Mouse (Mus musculus): Measurements from ENCODE around the gene Fam53b. TPM values are rescaled to one million over a fixed set of nuclear protein-coding genes. Genes with fewer than 3 reads are reported as not detected.

The Fam53b gene
- polyA plus RNA-seq, 1 experiment from 2014 or later: 13.6 TPM

DNA sequence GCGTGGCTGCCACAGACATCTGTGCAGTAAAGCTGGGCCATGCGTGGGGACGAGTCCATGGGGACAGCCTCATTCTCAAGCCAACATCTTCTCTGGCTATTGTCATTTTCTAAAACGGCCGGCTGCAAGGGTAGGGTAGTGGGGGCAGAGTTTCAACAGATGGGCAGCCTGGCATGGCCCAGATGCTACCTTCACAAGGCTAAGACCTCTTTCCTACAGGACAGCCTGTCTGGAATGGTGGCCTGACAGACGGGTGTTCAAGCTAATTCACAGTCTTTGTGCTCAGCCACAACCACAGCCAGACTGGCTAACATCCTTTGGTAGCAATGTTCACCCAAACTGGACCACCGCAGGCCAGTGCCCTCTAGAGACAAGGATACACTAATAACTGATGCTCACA, 83.2 kb downstream of the Fam53b start:
- Histone ChIP-seq H3K4me2 (ENCODE audit: low read length) (no peak overlapping the region), H3K4me3 (ENCODE audit: low read depth, low read length) (no peak overlapping the region), H3K9ac (ENCODE audit: low read depth, low read length) (no peak overlapping the region), H3K4me1 (ENCODE audit: control insufficient read depth, insufficient read depth, low read length) (peaks cover 28% of the 10 kb centered on the region), H3K9me3 (replicated peaks; ENCODE audit: control insufficient read depth, low read length, poor library complexity, severe bottlenecking) (no peaks in the 10 kb centered on the region), H3K27me3 (ENCODE audit: control insufficient read depth, insufficient read depth, low read depth, low read length) (no peaks in the 10 kb centered on the region), H3K36me3 (ENCODE audit: control insufficient read depth, insufficient read depth, low read length) (no peaks in the 10 kb centered on the region), H3K27ac (ENCODE audit: low read length) (peak overlapping the region; percentile 61)
- ATAC-seq: no peak
- 58% methylated on average over 7 of the region's 7 CpGs for WGBS

DNA sequence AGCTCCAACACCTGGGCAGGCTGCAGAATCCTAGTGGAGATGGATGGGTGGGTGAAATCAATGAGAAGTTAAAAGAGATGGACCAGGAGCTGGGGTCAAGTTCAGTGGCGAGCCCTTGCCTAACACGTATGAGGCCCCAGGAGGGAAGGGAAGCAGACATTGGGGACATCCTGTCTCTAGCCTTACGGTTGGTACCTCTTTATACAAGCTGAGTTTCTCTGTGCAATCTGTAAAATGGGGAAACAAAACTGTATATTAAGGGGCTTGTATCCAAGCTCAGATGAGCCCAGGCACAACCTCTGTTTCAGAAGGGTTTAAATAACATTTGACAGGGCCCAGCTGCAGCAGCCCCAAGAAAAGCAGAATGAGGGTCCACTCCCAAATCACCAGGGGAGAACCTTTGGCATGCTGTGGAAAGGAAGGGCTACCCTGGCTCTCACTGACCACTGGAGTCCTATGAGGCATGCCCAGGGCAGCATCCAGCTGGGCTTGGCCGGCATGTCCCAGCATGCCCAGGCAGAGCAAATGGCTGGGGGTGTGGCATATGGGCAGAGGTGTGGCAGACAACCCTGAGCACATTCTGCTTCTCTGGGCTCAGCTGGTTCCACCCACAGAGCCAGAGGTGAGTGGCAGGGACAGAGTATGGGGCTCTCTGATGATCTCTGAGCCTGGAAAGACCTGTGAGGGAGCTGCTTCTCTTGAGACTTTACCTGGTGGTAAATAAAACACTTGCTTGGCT, 84.4 kb downstream of the Fam53b start:
- Histone ChIP-seq H3K9me3 (replicated peaks; ENCODE audit: control insufficient read depth, low read length, poor library complexity, severe bottlenecking) (no peaks in the 10 kb centered on the region), H3K27ac (ENCODE audit: low read length) (no peak overlapping the region), H3K9ac (ENCODE audit: low read depth, low read length) (no peak overlapping the region), H3K4me3 (ENCODE audit: low read depth, low read length) (no peak overlapping the region), H3K27me3 (ENCODE audit: control insufficient read depth, insufficient read depth, low read depth, low read length) (no peaks in the 10 kb centered on the region), H3K36me3 (ENCODE audit: control insufficient read depth, insufficient read depth, low read length) (no peaks in the 10 kb centered on the region), H3K4me2 (ENCODE audit: low read length) (no peak overlapping the region), H3K4me1 (ENCODE audit: control insufficient read depth, insufficient read depth, low read length) (peaks cover 27% of the 10 kb centered on the region)
- 87% methylated on average over 4 of the region's 4 CpGs for WGBS
- ATAC-seq: no peak

DNA sequence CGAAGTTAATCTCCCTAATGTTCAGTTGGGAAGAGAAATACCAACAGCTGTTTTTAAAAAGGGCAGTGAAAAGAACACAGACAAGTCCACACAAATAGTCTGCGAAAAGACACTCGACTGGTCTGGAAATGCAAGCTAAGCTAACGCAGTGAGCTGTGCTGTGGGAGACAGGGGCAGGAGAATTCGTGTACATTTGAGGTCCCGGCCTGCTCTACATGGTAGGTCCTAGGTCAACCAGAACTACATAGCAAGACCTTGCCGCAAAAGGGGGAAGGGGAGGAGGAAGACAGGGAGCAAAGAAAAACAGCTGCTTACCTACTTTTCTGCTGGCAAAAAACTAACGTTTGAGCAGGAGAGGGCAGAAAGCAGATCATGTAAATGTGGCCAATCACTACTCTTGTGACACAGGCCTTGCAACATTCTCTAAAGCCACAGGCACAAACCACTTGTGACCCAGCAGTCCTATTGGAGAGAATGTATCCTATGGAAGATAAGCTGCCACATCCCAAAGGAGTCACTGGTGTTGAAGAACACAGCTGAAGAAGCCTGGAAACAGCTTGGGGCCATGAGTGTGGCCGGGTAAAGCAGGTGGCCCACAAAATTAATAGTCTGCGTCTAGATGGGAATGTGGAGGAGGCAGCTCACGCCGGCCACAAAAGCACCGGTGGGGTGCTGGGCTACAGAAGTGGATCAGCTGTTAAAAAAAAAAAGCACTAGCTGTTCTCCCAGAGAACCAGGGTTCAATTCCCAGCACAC, 87.4 kb downstream of the Fam53b start:
- Histone ChIP-seq H3K4me3 (ENCODE audit: low read depth, low read length) (no peak overlapping the region), H3K27me3 (ENCODE audit: control insufficient read depth, insufficient read depth, low read depth, low read length) (no peaks in the 10 kb centered on the region), H3K4me2 (ENCODE audit: low read length) (no peak overlapping the region), H3K9me3 (replicated peaks; ENCODE audit: control insufficient read depth, low read length, poor library complexity, severe bottlenecking) (no peaks in the 10 kb centered on the region), H3K27ac (ENCODE audit: low read length) (no peak overlapping the region), H3K9ac (ENCODE audit: low read depth, low read length) (no peak overlapping the region), H3K36me3 (ENCODE audit: control insufficient read depth, insufficient read depth, low read length) (no peaks in the 10 kb centered on the region), H3K4me1 (ENCODE audit: control insufficient read depth, insufficient read depth, low read length) (peaks cover 2% of the 10 kb centered on the region; the same call in 1 of the 2 replicates)
- WGBS: 66% methylated on average over 13 of the region's 13 CpGs
- no peak for ATAC-seq

DNA sequence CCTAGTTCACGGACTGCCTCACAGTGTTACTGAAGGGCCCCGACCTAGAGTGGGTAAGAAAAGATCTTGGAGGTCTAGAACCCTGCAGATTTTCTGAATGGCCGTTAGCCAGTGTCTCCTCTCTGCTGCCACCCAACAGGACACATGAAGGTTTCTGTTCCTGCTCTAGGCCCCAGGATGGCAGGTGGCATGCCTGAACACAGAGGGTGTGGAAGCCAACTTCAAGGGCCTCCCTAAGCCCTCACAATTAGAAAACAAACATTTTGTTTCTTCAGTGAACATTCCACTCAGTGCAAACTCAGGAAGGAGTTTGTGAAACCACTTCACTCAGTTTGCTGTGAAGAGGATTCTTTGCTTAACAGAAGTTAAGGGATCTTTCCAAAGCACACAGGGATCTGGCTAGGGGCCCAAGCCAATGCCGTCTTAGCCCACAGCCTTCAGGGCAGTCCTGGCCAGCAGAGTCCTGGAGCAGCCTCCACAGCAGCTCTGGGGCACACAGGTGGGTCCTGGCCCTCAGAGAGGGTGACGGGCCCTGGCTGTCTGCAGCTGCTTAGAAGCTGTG, 89.1 kb downstream of the Fam53b start:
- Histone ChIP-seq H3K4me3 (ENCODE audit: low read depth, low read length) (no peak overlapping the region), H3K9ac (ENCODE audit: low read depth, low read length) (no peak overlapping the region), H3K4me1 (ENCODE audit: control insufficient read depth, insufficient read depth, low read length) (no peaks in the 10 kb centered on the region; the same call in 1 of the 2 replicates), H3K4me2 (ENCODE audit: low read length) (no peak overlapping the region), H3K9me3 (replicated peaks; ENCODE audit: control insufficient read depth, low read length, poor library complexity, severe bottlenecking) (no peaks in the 10 kb centered on the region), H3K36me3 (ENCODE audit: control insufficient read depth, insufficient read depth, low read length) (no peaks in the 10 kb centered on the region), H3K27ac (ENCODE audit: low read length) (no peak overlapping the region), H3K27me3 (ENCODE audit: control insufficient read depth, insufficient read depth, low read depth, low read length) (no peaks in the 10 kb centered on the region)
- no peak for ATAC-seq
- WGBS: 88% methylated on average over 5 of the region's 5 CpGs

DNA sequence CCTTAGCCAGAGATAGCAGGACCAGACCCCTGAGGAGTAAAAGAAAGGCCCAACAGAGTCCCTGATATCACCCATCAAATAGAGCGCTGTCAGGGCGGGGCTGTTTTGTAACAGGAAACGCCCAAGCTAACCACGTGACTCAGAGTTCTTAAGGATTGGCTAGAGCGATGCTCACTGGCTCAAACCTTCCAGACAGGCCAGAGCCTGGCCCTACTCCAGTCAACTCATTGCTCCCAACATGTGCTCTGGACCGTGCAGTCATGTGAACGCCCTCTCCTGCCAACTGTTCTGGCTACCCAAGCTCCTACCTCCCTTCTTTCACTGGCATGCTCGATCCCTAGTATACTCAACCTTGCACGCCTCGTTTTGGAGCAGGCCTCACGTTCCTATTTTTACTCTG, 89.8 kb downstream of the Fam53b start:
- ATAC-seq: no peak
- no peaks in the 10 kb centered on the region for H3K36me3 ChIP-seq (ENCODE audit: control insufficient read depth, insufficient read depth, low read length)
- H3K4me3 ChIP-seq (ENCODE audit: low read depth, low read length): no peak overlapping the region
- H3K27me3 ChIP-seq (ENCODE audit: control insufficient read depth, insufficient read depth, low read depth, low read length): no peaks in the 10 kb centered on the region
- 94% methylated on average over 11 of the region's 11 CpGs for WGBS
- H3K4me2 ChIP-seq (ENCODE audit: low read length): no peak overlapping the region
- no peak overlapping the region for H3K27ac ChIP-seq (ENCODE audit: low read length)
- no peaks in the 10 kb centered on the region for H3K9me3 ChIP-seq (replicated peaks; ENCODE audit: control insufficient read depth, low read length, poor library complexity, severe bottlenecking)
- H3K9ac ChIP-seq (ENCODE audit: low read depth, low read length): no peak overlapping the region
- H3K4me1 ChIP-seq (ENCODE audit: control insufficient read depth, insufficient read depth, low read length): no peaks in the 10 kb centered on the region; the same call in 1 of the 2 replicates

DNA sequence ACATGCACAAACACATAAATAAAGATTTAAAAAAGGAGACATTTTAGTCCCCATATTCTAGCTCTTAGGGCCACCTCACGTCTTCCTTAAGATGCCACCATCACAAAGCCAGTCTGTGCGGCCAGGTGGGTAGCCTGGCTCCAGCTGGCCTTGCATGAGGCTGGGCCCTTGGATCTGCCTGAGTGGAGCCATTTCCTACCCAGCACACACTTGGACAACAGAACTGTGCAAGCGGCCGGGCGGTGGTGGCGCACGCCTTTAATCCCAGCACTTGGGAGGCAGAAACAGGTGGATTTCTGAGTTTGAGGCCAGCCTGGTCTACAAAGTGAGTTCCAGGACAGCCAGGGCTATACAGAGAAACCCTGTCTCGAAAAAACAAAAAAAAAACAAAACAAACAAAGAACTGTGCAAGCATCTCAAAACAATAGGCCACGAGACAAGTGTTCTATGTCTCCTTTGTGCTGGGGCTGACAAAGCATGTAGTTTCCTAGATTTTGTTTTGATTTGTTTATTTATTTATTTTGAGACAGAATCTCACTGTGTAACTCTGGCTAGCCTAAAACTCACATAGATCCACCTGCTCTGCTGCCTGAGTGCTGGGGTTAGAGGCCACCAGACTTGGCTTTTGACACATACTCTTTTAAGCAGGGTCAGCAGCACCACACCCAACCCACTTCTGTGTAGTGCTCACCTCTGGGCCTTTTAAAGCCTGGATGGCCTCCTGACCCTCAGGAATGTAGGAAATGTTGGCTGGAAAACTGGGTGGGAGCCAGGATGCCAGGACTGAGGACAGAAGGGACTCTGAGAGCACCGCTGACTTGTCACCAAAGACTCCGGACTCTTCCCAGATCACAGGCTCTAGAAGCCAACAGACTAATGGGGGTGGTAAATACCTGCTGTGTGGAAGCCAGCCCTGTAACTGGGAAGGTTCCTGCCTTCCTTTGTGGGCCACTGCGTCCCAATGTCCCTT, 91.0 kb downstream of the Fam53b start:
- Histone ChIP-seq H3K4me2 (ENCODE audit: low read length) (no peak overlapping the region), H3K27ac (ENCODE audit: low read length) (no peak overlapping the region), H3K9ac (ENCODE audit: low read depth, low read length) (no peak overlapping the region), H3K4me1 (ENCODE audit: control insufficient read depth, insufficient read depth, low read length) (no peaks in the 10 kb centered on the region; the same call in 1 of the 2 replicates), H3K4me3 (ENCODE audit: low read depth, low read length) (no peak overlapping the region), H3K9me3 (replicated peaks; ENCODE audit: control insufficient read depth, low read length, poor library complexity, severe bottlenecking) (no peaks in the 10 kb centered on the region), H3K27me3 (ENCODE audit: control insufficient read depth, insufficient read depth, low read depth, low read length) (no peaks in the 10 kb centered on the region), H3K36me3 (ENCODE audit: control insufficient read depth, insufficient read depth, low read length) (no peaks in the 10 kb centered on the region)
- 90% methylated on average over 12 of the region's 12 CpGs for WGBS
- no peak for ATAC-seq

DNA sequence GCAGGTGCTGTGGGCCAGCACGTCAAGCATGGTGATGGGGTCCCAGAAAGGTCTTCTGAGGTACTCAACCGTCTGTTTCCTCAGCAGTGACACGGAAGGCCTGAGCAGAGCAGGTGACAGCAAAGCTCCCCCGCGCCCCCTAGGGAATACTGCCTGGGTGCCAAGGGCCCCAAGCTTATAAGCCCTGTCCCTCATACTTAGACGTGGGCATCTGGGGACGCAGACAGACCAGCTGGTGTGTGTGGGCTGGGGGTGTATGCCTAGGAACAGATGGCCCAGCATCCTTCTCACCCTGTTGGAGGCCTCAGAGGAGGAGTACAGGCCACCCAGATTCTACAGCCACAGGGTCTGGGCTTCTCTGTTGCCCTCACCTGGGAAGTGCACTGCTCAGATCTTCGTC, 93.1 kb downstream of the Fam53b start:
- Histone ChIP-seq H3K4me1 (ENCODE audit: control insufficient read depth, insufficient read depth, low read length) (no peaks in the 10 kb centered on the region; the same call in 1 of the 2 replicates), H3K9ac (ENCODE audit: low read depth, low read length) (no peak overlapping the region), H3K27me3 (ENCODE audit: control insufficient read depth, insufficient read depth, low read depth, low read length) (no peaks in the 10 kb centered on the region), H3K9me3 (replicated peaks; ENCODE audit: control insufficient read depth, low read length, poor library complexity, severe bottlenecking) (no peaks in the 10 kb centered on the region), H3K36me3 (ENCODE audit: control insufficient read depth, insufficient read depth, low read length) (no peaks in the 10 kb centered on the region), H3K4me2 (ENCODE audit: low read length) (no peak overlapping the region), H3K4me3 (ENCODE audit: low read depth, low read length) (no peak overlapping the region), H3K27ac (ENCODE audit: low read length) (no peak overlapping the region)
- ATAC-seq: no peak
- 75% methylated on average over 8 of the region's 8 CpGs for WGBS

DNA sequence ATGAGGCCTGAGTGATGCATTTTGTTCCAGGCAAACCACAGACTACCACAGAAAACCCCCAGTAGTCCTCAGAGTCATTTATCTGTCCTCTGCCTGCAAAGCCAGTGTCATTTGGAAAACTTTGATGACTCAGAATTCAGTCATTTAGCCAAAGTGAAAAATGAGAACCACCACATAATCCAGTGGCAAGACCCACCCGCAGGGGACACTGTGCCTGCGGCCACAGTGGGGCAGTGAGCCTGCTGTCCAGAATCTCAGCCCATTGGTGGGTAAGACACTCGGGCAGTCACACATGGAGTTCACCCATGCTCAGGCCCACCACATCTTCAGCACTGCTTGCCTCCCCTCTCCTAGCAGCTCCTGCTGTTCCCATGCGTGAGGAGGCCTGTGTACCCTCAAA, 94.1 kb downstream of the Fam53b start:
- H3K27me3 ChIP-seq (ENCODE audit: control insufficient read depth, insufficient read depth, low read depth, low read length): no peaks in the 10 kb centered on the region
- H3K4me1 ChIP-seq (ENCODE audit: control insufficient read depth, insufficient read depth, low read length): peaks cover 7% of the 10 kb centered on the region
- H3K36me3 ChIP-seq (ENCODE audit: control insufficient read depth, insufficient read depth, low read length): no peaks in the 10 kb centered on the region
- H3K27ac ChIP-seq (ENCODE audit: low read length): no peak overlapping the region
- no peak overlapping the region for H3K4me3 ChIP-seq (ENCODE audit: low read depth, low read length)
- no peak overlapping the region for H3K4me2 ChIP-seq (ENCODE audit: low read length)
- no peak for ATAC-seq
- no peaks in the 10 kb centered on the region for H3K9me3 ChIP-seq (replicated peaks; ENCODE audit: control insufficient read depth, low read length, poor library complexity, severe bottlenecking)
- no peak overlapping the region for H3K9ac ChIP-seq (ENCODE audit: low read depth, low read length)
- 90% methylated on average over 4 of the region's 4 CpGs for WGBS

All from midbrain, embryonic 16.5 days (tissue).